Mouse (Mus musculus) megakaryocyte, adult 5-6 weeks (primary cell): ENCODE results near the gene Gm826. TPM values are rescaled to one million over a fixed set of nuclear protein-coding genes. Genes with fewer than 3 reads are reported as not detected.

Source experiments
- ATAC-seq: 2 replicates; pipeline ENCODE4 v1.8.0; 2016; ENCODE audit warnings: mild to moderate bottlenecking, inconsistent platforms; ENCODE audit not compliant: poor library complexity, severe bottlenecking
- total RNA-seq, 2 experiments: library from RNA; stranded (forward) in 1 of 2; stranded (reverse) in 1 of 2; fragments of 153-499, 151-499 nt in 1 of 2; fragments of 221-1000, 200-1000 nt in 1 of 2; gene quantifications; 2 replicates each; pipeline versions ENCODE4 v1.2.3 to v1.2.4; 2015 to 2017

The Gm826 gene
- total RNA-seq (2015) (0.78 and 1.2 TPM in 2 replicates), total RNA-seq (2017) (not detected in 2 replicates)

DNA sequence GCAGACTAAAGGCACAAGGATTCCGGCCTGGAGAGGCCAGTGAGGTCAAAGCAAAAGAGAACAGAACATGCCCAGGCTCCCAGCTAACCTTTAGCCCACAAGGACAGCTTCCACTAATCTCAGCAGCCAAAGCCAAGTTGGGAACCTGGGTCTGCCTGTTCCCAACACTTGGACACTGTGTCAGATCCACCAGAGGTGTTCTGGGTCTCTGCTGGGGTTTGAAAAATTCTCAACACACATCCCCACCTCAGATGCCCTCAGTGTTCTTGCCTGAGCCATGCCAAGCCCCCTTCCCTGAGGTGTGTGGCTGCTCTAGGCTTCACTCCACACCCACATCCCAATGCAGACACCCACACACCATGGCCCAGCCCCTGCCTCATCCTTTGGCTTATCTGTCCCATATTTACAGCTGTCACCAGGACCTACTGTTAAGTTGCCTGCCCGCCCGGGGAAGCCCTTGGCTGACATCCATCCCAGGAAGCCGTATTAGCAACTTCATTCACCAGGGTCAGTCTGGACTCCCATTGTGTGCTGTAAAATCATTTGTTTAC is at the start of gene Gm826:
Gene Gm826, minus strand, starts transcription at position 52 of the 551 bp plus-strand sequence.
- no peak for ATAC-seq

GRCm38 (mm10) chr2:160383418-160383817 is 49.5 kb upstream of the Gm826 start:
- no peak for ATAC-seq

DNA sequence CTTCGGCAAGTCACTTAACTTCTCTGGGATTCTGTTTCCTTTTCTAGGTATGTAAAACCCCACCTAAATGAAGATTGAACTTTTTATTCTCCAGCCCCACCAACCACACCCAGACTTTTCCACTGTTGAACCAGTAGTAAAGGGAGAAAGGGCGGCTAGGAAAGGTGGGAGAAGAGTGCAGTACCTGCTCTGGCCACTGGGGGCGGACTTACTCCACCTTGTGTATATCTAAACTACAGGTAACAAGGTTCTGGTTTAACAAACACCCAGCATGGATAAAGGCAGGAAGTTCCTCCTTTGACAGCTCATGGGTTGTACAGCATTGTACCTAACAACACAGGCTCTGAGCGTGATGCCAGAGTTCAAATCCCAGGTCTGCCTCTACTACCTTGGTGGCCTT is 44.3 kb upstream of the Gm826 start:
- peak; percentile 73 for ATAC-seq

DNA sequence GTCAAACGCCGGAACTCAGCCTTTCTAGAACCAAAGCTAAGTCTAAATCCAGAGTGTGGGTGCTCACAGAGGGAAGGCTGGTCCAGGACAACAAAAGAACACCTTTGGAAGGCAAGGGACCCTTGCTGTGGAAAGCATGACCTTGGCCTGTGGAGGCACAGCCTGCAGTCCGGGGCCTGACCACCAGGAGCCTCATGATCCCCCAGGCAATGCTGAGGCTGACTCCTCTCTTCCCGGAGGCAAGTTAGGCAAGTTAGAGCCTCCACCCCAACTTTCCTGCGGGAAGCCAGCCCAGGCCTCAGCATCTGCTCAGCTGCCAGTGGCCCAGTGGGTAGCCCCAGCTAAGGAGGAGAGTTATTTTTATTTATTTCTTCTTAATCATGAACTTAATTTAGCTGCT is 42.3 kb upstream of the Gm826 start:
- ATAC-seq, result no peak

- ATAC-seq, result no peak
Observed at GRCm38 (mm10) chr2:160369653-160370420, 35.9 kb upstream of the Gm826 start.

DNA sequence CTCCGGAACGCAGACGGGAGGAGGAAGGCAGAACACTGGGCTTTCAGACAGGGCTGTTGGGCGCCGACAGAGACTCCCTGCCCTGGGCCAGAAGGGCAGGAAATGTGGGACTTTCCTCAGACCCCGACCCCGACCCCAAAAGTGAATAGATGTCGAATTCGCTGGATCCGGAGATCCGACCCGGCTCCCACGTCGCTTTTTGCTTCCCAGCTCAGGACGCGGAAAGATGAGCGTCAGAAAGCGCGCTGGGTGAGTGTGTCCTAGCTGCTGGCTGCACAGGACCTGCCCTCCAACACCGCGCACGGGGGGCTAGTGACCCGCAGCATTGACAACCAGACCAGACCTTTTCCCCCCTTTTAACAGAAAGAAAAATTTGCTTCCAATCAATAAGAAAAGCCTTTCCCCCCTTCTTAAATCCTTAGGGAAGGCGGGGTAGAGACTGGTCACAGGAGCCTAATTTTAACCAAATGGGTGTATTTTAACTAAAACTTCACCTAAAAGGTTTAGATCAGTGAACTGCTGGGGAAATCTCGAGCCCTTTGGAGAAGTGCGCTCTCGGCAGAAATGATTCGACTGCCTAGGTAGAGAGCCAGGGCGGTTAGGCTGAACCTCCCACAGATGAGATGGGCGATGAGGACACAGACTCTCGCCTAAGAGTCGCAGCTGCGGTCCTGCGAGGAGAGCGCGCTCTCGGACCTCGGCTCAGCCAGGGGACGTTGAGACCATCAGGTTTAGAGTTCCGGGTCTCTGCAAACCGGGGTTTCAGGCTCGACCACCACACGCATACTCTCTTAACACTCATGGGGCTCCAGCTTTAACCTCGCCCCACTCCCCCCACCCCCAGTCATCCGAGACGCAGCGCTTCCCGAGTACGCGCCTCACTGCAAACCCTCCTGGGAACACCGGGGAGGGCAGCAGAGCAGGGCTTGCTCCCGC is 34.7 kb upstream of the Gm826 start:
- no peak for ATAC-seq

- peak; percentile 57 for ATAC-seq
Observed at GRCm38 (mm10) chr2:160367448-160368208, 33.7 kb upstream of the Gm826 start.

GRCm38 (mm10) chr2:160366980-160367338 is 33.0 kb upstream of the Gm826 start, which contains the start of gene Mafb:
Gene Mafb (minus strand): TSS chr2:160367065.
- ATAC-seq, result peak; percentile 71

- ATAC-seq, result no peak
Observed at GRCm38 (mm10) chr2:160366111-160366979, 32.4 kb upstream of the Gm826 start.

- no peak for ATAC-seq
Observed at GRCm38 (mm10) chr2:160365107-160365911, 31.3 kb upstream of the Gm826 start.

DNA sequence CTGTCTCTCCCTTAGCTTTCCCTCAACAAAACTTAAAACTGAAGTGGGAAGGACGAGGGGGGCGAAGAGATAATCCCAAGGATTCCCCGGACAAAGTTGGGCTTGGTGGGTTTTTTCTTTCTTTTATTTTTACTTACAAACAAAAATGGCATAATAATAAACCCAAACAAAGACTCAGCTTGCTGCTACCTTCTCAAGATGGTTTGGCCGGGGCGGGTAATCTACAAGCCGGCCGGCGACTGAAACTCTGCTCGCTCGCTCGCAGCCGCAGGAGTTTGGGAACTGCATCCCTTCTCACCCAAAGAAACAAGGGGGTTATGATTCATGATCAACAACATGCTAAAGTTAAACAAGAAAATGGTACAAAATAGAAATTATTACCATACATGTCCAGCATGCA is 30.7 kb upstream of the Gm826 start:
- ATAC-seq, result no peak

GRCm38 (mm10) chr2:160364128-160364650 is 30.2 kb upstream of the Gm826 start:
- no peak for ATAC-seq

- no peak for ATAC-seq
Observed at GRCm38 (mm10) chr2:160363201-160363600, 29.2 kb upstream of the Gm826 start.

DNA sequence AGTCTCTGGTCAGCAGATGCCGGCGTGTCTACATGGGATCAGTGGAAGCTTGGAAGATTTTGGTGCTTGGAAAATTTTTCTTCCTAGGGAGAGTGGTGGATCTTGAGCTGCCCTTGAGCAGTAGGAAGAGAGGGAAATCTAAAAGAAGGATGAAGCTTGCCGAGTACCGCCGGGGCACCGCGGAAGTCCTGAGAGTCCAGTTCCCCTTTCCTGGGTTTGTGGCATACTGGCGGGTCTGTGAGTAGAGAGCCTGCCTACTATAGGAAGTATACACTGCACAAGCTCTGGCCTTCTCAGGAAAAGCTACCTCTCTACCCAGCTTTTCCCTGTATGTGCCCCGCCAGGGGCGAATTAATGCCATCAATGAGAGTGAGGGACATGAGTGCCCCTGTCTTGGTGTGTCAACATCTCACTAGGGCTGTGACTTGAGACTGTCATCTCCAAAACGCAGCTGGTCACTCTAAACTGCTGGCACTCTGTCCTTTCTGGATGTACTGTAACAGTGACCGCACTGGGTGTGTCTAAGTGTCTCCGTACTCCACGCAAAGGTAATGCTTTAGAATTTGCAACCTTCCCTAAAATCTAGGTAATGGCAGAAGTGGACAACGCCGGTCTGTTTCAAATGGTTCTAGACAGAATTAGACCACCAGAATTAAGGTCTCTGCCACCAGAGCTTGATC is 27.6 kb upstream of the Gm826 start:
- ATAC-seq, result peak; percentile 82

- ATAC-seq, result peak; percentile 57
Observed at GRCm38 (mm10) chr2:160360234-160360874, 26.4 kb upstream of the Gm826 start.

GRCm38 (mm10) chr2:160358896-160359295 is 24.9 kb upstream of the Gm826 start:
- no peak for ATAC-seq

DNA sequence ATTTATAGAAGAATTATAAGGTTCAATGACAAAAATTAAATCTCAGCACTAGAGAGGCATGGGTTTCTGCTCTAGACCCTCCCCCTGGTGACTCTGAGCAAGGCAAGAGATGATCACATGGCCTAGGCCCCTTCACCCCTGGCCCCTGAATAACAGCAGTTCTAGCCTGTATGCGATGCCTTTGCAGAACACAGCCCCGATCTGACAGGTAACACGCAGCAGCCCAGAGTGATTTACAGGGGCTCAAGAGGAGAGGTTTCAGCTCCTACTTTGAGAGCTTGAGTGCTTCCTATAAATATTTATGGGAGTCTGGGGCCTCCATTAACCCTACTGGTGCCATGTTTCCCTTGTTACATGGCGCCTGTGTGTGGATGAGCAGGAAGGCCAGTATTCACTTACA is 23.5 kb upstream of the Gm826 start:
- no peak for ATAC-seq

DNA sequence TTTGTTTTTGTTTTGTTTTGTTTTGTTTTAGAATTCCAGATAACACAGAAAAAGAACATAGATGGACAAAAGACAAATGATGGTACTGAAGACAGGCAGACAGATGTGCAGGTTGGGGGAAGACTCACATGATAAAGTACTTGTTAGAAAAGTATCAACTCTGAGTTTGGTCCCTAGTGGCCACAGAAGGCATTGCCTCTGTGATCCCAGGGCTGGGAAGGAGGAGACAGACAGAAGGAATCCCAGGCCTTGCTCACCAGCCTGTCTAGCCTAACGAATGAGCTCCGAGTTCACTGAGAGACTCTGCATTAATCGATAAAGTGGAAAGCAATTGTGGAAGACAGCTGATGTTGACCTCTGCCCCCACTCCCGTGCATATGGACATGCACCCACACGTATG is 22.2 kb upstream of the Gm826 start:
- ATAC-seq, result 0 out of 2 replicates have a peak, but pooled peaks have one; percentile 37
